Mouse (Mus musculus): ENCODE measurements around the gene Marc1.

Gene Marc1

DNA sequence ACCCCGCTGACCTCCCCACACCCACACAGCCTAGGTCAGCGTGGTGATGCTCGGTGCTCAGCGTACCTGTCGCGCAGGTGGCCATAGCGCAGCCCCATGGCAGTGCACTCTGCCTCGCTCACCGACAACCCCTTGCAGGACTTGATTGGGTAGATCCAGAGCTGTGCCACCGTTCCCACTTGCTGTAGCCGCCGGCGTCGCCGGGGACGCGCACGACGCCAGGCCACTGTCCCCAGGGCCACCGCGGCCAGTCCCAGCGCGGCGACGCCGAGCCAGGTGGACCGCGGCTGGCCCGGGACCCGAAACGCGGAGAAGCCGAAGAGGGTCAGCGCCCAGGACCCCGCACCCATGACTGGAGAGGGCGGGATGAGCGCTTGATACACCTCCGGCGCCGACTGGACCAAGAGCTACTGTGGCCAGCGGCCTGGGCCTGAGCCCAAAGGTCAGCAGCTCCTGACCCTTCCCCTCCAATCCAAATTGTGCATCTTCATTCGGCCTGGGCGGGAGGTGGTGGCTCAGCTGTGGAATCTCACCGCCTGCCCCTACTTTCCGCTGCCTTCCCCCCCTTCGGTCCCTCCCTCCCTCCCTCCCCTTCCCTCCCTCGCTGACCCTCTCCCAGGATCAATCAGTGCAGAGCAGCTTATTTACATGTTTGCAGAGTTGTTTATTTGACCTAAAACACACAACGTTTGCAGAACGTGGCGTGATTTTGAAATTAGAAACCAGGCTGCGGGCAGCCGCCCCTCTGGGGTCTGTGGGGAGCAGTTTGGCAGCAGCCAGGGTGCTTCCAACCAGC is at the start of gene Marc1:
Marc1 (minus strand) TSS at position 534 of the 796 bp plus-strand sequence.
- in situ Hi-C loops (cut with MboI, MseI), result no loop called here

DNA sequence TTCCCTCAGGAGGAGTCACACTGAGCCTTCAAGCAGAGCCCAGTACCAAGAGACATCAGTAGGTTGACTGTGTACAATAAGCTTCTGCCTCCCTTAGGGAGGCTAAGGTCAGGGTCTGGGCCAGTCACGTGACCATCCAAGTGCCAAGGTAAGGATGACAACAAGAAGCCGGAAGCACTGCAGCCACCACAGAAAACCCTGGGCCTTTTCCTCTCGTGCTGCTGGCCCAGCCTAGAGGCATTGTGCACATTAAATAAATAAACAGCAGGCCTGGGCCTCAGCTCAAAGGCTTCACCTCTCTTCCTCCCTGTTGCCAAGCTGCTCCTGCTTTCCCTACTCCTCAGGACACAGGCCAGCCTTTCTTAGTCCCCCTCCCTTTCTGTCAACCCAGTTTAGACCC is 49.2 kb upstream of the Marc1 start:
- in situ Hi-C loops (cut with MboI, MseI), result loop anchor here in 1 of 2 experiments (25.0 kb wide), 1 partner anchor 1877 kb away; the partner anchor contains the start of gene Rrp15

DNA sequence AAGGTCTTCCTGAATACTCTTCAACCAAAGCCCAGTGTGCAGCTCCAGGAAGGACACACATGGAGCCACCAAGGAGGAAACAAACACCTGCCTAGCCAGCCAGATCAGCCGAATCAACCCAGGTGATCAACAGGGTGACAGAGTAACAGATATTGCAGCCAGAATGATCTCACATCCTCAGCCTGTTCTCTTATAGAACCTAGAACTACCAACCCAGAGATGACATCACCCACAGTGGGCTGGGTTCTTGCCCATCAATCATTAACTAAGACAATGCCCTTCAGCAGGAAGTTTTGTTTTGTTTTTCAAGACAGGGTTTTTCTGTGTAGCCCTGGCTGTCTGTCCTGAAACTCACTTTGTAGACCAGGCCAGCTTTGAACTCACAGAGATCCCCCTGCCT is 47.1 kb upstream of the Marc1 start:
- in situ Hi-C loops (cut with MboI, MseI), result loop anchor here in 1 of 2 experiments (25.0 kb wide), 1 partner anchor 1879 kb away; the partner anchor contains the start of gene Rrp15

DNA sequence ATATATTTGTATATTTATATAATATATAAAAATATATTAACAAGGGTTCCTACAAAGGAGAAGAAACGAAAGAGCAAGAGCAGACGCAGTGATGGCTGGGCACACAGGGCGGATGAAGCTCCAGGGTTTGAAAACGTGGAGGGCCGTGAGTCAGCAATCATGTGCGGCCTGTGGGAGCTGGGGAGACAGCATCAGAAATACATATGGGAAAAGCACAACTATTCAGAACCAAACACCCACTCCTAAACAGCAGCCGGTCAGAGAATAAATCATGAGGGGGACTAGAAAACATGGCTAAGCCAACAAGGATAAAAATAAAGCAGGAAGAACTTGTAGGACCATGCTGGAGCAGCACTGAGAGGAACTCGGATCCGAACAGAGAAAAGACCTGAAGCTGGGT is 46.1 kb upstream of the Marc1 start:
- in situ Hi-C loops (cut with MboI, MseI), result loop anchor here in 1 of 2 experiments (25.0 kb wide), 1 partner anchor 1880 kb away; the partner anchor contains the start of gene Rrp15

DNA sequence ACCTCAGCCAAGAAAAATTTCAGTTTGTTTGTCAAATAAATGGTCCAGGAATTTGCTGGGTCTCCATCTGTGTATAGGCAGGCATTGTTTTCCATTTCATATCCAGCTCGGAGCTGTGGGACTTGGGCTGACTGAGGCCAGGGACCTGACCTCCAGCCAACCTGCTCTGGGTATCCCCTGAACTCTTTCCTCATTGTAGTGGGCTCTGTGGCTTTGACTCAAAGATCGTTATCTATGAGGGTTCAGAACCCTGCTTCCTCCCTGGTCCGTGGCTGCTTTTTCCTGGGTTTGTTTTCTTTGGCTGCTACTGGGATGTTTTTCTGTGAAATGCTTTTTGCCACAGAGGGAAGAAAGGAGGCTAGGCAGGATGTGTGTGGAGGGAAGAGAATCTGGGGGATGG is 42.8 kb upstream of the Marc1 start:
- in situ Hi-C loops (cut with MboI, MseI), result loop anchor here in 1 of 2 experiments (25.0 kb wide), 1 partner anchor 1883 kb away; the partner anchor contains the start of gene Rrp15

- in situ Hi-C loops (cut with MboI, MseI), result loop anchor here in 1 of 2 experiments (25.0 kb wide), 1 partner anchor 1884 kb away; the partner anchor contains the start of gene Rrp15
Measured at GRCm38 (mm10) chr1:184853339-184853738, 42.2 kb upstream of the Marc1 start.

DNA sequence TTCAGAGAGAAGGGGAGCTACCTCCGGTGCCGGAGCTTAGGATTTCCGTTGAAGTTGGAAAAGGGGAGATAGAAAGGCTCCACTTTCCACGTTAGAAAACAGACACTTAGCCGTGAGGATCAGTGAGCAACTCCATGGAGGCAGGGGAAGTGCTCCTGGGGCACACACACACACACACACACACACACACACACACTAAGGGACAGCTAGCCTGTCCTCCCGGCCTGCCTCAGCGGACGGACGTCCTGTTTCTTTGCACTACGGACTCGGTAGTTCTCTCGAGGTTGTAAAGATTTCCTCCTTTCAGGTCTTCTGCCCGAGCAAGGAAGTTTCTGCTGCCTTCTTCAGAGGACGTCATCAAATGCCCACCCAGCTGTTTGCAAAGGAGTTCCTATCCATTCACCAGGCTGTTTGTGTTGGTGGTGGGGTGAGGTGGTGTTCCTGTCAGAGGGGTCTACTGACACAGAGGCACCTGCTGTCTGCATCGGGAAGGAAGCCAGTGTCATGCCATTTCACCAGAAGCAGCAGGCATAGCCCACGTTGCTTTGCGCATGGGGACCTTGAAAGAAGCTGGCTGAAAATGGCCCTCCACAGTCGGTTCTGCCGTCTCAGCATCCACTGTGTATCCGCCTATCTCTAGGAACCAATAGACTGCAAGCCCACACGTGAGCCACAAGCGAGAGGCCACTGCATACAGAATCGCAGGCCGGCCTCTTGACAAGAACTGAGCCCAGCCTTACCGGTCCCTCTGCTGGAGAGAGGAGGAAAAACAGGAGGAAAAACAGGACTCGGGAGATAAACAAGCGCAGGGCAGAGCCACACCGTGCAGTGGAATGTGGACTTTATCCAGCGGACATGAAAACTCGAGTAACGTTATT is 40.9 kb upstream of the Marc1 start:
- in situ Hi-C loops (cut with MboI, MseI), result loop anchor here in 1 of 2 experiments (25.0 kb wide), 1 partner anchor 1885 kb away; the partner anchor contains the start of gene Rrp15

DNA sequence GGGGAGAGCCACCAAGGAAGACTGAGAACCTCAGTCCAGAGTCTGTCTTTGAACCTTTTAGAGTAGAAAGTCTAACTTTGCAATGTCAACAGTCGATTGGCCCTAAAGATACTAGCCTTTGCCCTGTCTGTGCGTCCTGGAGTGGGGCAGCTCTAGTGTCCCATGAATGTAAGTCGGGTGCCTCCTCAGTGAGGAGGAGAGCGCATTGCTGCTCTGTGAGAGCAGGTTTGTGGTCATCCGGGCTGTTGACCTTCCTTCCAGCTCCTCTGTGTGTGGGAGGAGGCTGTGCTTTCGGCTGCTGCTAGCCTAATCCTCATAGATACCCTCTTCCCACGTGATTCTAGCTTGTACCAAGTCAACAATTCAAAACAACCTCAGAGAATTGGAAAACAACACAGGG is 40.1 kb upstream of the Marc1 start:
- in situ Hi-C loops (cut with MboI, MseI), result loop anchor here in 1 of 2 experiments (25.0 kb wide), 1 partner anchor 1886 kb away; the partner anchor contains the start of gene Rrp15

- in situ Hi-C loops (cut with MboI, MseI), result no loop called here
Measured at GRCm38 (mm10) chr1:184846973-184847372, 35.9 kb upstream of the Marc1 start.

- in situ Hi-C loops (cut with MboI, MseI), result no loop called here
Measured at GRCm38 (mm10) chr1:184846092-184846750, 35.1 kb upstream of the Marc1 start, which contains the start of gene Marc2. Marc2 (minus strand) TSS chr1:184846451.

GRCm38 (mm10) chr1:184845111-184846071 is 34.3 kb upstream of the Marc1 start:
- in situ Hi-C loops (cut with MboI, MseI), result no loop called here

DNA sequence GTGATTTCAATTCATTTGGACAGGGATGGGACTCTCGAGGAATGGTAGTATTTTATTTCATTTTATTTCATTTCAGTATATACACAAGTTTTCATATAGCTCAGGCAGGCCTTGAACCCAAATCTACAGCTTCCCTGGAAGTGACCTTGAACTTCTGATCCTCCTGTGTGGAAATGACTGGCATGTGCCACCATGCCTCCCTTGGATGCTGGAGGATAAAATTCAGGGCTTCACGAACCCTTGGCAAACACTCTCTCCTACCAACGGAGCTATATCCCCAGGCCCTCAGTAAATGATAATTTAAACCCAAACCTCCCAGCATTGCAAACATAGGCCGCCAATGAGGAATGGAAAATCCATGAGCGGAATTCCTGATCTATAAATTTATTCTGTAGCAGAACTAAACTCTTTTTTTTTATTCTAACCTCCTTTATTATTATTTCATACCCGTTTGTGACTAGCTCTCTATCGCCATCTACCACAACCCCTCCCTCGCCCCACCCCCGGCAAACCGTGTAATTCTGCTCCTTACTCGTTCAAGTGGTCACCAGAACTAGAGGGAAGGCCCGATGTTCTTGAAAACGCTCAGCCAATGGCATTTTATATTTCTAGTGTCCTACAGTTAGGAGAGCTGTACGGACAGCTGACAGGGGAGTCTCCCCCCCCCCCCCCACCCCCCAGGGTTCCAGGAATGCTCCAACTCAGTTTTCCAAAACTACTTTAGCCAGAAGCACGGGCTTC is 33.4 kb upstream of the Marc1 start:
- in situ Hi-C loops (cut with MboI, MseI), result loop anchor here in 1 of 2 experiments (5.0 kb wide), 1 partner anchor 363 kb away; no protein-coding TSS in a partner anchor

- in situ Hi-C loops (cut with MboI, MseI), result no loop called here
Measured at GRCm38 (mm10) chr1:184837649-184838048, 26.5 kb upstream of the Marc1 start.

GRCm38 (mm10) chr1:184836350-184836749 is 25.2 kb upstream of the Marc1 start:
- in situ Hi-C loops (cut with MboI, MseI), result no loop called here

DNA sequence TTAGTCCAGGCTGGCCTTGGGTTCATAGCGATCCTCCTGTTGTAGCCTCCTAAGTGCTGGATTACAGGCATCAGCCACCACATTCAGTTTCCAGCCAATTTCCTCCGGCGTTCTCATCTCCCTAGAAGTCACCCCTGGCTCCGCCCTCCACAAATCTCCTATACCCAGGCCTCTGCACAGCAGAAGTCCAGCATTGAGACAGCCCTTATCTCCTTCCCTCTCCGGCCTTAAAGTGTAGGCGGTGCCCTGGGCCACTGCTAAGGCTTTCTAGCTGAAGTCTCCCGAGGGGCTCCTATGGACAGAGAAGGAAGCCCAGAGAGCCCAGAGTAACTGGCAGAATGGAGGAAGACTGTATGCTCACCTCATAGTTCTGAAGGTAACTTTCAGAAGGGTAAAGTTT is 22.4 kb upstream of the Marc1 start:
- in situ Hi-C loops (cut with MboI, MseI), result no loop called here

DNA sequence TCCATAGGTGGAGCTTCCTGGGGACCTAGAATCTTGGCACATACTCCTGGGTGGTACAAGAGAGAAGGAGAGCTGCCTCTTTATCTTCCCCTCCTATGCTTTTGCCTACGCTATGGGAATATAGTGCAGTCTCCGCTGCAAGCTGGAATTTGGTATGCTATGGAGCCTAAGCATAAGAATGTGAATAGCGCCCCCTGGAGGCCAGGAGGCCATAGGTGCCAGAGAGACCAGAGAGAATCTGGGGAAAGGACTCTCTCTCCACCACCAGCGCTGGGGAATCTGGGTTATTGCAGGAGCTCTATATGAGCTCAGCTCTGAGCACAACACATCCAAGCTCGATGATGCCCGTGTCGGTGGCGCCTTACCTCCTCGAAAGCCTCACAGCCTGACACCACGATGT is 21.1 kb upstream of the Marc1 start:
- in situ Hi-C loops (cut with MboI, MseI), result no loop called here

- in situ Hi-C loops (cut with MboI, MseI), result loop anchor here in 1 of 2 experiments (10.0 kb wide), 1 partner anchor 1625 kb away; no protein-coding TSS in a partner anchor
Measured at GRCm38 (mm10) chr1:184829897-184830296, 18.8 kb upstream of the Marc1 start.

DNA sequence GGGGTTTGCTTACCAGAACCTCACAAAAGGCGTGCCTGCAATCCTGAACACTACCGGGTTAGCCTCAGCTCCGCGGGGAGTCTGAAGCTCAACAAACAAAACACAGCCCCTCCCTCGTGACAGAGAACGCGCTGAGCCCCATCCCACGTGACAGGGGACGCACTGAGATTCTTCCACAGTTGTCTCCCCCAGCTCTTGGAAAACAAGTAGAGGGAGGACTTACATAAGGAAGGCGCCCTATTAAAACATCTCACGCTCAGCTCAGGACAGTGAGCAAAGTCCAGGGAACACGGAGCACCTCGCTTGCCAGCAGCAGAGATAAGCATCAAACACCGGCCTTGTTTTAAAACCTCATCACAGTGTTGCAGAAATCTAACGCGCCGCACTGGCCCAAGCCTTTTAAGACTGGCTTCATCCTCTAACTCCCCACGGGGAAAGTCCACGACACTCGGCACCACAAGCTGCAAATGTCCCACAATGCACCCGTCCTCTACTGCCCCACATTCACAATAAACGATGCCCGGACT is 16.1 kb upstream of the Marc1 start:
- in situ Hi-C loops (cut with MboI, MseI), result loop anchor here in 1 of 2 experiments (10.0 kb wide), 1 partner anchor 1628 kb away; no protein-coding TSS in a partner anchor

DNA sequence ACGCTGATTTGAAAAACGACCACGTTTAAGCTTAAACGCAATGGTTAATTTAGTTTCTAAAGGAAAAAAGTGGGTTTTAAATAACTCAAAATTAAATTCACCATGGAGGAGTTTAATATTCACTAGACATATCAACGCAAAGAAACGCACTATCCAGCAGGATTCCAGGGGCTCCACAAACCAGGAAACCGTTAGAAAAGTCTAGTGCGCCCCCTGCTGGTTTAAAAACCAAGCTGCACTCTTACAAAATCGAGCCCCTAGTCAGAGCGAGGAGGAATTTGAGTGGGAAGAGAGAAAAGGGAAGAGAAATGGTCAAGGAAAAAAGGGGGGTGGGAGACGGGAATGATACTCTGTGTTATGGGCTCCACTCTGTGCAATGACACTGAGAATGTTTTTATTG is 14.0 kb upstream of the Marc1 start:
- in situ Hi-C loops (cut with MboI, MseI), result loop anchor here in 1 of 2 experiments (10.0 kb wide), 1 partner anchor 1630 kb away; no protein-coding TSS in a partner anchor

All from T-helper 17 cell (primary cell).